Mouse (Mus musculus): ENCODE results near the gene Dpf1. TPM values are rescaled to one million over a fixed set of nuclear protein-coding genes. Genes with fewer than 3 reads are reported as not detected.

Gene Dpf1
- polyA plus RNA-seq, 1 experiment from 2014 or later: 2.2 TPM

DNA sequence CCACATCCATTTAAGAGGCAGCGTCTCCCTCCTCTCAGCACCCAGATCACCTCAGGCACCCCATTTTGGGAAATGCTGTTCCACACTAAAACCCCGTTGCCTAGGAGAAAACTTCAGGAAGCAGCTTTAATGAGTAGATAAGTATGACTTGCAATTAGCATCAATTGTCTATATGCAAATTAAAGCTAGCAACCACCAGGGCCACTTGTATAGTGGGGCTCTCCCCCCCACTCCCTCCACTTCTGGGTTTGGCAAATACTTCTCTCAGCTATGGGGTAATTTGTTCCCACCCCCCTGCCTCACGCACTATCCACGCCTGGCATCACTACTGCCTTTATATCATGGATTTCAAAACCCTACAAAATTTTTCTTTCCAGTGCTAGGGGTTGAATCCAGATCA, 41.8 kb downstream of the Dpf1 start:
- H3K4me3 ChIP-seq: no peak overlapping the region
- 80% methylated on average over 4 of the region's 4 CpGs for WGBS
- H3K4me1 ChIP-seq (replicated peaks): peaks cover 9% of the 10 kb centered on the region
- H3K27me3 ChIP-seq (replicated peaks): no peaks in the 10 kb centered on the region; the same call in 1 of the 2 replicates
- 0 out of 2 replicates have a peak, but pooled peaks cover 3% of the 10 kb centered on the region for H3K36me3 ChIP-seq
- no peaks in the 10 kb centered on the region for H3K9me3 ChIP-seq (replicated peaks)
- no peak overlapping the region for H3K27ac ChIP-seq (ENCODE audit: poor library complexity, severe bottlenecking)
- H3K4me2 ChIP-seq: no peak overlapping the region
- ATAC-seq (ENCODE audit: insufficient number of reproducible peaks, low FRiP score): no peak
- no peak overlapping the region for H3K9ac ChIP-seq

GRCm38 (mm10) chr7:29346212-29346611, 42.5 kb downstream of the Dpf1 start:
- ATAC-seq (ENCODE audit: insufficient number of reproducible peaks, low FRiP score): no peak
- H3K9ac ChIP-seq: no peak overlapping the region
- H3K9me3 ChIP-seq (replicated peaks): no peaks in the 10 kb centered on the region
- no peak overlapping the region for H3K4me2 ChIP-seq
- H3K27ac ChIP-seq (ENCODE audit: poor library complexity, severe bottlenecking): no peak overlapping the region
- 65% methylated on average over 3 of the region's 3 CpGs for WGBS
- no peaks in the 10 kb centered on the region; the same call in 1 of the 2 replicates for H3K27me3 ChIP-seq (replicated peaks)
- H3K4me3 ChIP-seq: no peak overlapping the region
- peaks cover 9% of the 10 kb centered on the region for H3K4me1 ChIP-seq (replicated peaks)
- H3K36me3 ChIP-seq: 0 out of 2 replicates have a peak, but pooled peaks cover 3% of the 10 kb centered on the region

DNA sequence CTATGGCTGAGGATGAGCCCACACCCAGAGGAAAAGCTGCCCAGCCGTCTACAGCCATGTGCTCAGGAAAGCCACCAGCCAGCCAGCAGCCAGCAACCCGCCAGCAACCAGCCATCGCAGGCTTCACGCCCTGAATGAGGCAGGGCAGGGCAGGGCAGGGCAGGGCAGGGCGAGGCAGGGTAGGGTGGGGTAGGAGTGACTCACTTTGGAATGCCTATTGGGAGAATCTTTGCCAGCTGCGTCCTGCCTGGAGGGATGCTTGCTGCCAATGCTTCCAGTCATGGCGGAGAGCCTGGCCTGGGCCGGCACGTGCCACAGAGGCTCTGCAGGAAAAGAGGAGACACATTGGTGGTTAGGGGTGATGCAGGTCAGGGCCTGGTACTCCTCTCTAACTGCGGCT, 46.7 kb downstream of the Dpf1 start:
- Histone ChIP-seq H3K27ac (ENCODE audit: poor library complexity, severe bottlenecking) (no peak overlapping the region), H3K27me3 (replicated peaks) (0 out of 2 replicates have a peak, but pooled peaks cover 6% of the 10 kb centered on the region), H3K4me1 (replicated peaks) (no peaks in the 10 kb centered on the region), H3K9me3 (replicated peaks) (no peaks in the 10 kb centered on the region), H3K4me3 (no peak overlapping the region), H3K4me2 (no peak overlapping the region), H3K36me3 (0 out of 2 replicates have a peak, but pooled peaks cover 3% of the 10 kb centered on the region), H3K9ac (no peak overlapping the region)
- 86% methylated on average over 10 of the region's 10 CpGs for WGBS
- no peak for ATAC-seq (ENCODE audit: insufficient number of reproducible peaks, low FRiP score)

- Histone ChIP-seq H3K36me3 (0 out of 2 replicates have a peak, but pooled peaks cover 3% of the 10 kb centered on the region), H3K27me3 (replicated peaks) (0 out of 2 replicates have a peak, but pooled peaks cover 6% of the 10 kb centered on the region), H3K9me3 (replicated peaks) (no peaks in the 10 kb centered on the region), H3K4me2 (no peak overlapping the region), H3K27ac (ENCODE audit: poor library complexity, severe bottlenecking) (no peak overlapping the region), H3K4me3 (no peak overlapping the region), H3K9ac (no peak overlapping the region), H3K4me1 (replicated peaks) (no peaks in the 10 kb centered on the region)
- 83% methylated on average over 8 of the region's 8 CpGs for WGBS
- ATAC-seq (ENCODE audit: insufficient number of reproducible peaks, low FRiP score): no peak
These were observed 48.5 kb downstream of the Dpf1 start for GRCm38 (mm10) chr7:29352246-29352645.

GRCm38 (mm10) chr7:29354161-29354560, 50.4 kb downstream of the Dpf1 start:
- Histone ChIP-seq H3K27ac (ENCODE audit: poor library complexity, severe bottlenecking) (no peak overlapping the region), H3K9ac (no peak overlapping the region), H3K4me2 (no peak overlapping the region), H3K4me3 (no peak overlapping the region), H3K9me3 (replicated peaks) (no peaks in the 10 kb centered on the region), H3K4me1 (replicated peaks) (no peaks in the 10 kb centered on the region), H3K36me3 (peaks cover 2% of the 10 kb centered on the region; the same call in 1 of the 2 replicates), H3K27me3 (replicated peaks) (0 out of 2 replicates have a peak, but pooled peaks cover 6% of the 10 kb centered on the region)
- ATAC-seq (ENCODE audit: insufficient number of reproducible peaks, low FRiP score): no peak
- 73% methylated on average over 8 of the region's 8 CpGs for WGBS

DNA sequence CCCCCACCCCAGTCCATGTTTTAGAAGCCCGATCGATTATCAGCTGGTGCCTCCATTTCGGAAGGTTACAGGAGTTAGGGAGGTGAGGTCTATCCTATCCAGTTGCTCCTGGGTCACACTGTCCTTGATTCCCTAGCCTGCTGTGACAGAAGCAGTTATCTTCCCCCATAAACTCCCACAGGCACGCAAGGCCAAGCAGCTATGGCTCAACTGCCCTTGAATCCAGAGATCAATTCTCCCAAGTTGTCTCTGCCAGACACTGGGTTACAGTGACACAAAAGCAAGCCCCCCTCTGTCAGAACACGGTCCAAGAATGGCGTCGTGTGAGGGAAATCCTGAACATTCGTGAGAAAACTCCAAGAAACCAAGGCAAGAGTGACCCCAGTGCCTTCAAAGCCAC, 51.7 kb downstream of the Dpf1 start:
- H3K27ac ChIP-seq (ENCODE audit: poor library complexity, severe bottlenecking): no peak overlapping the region
- H3K4me3 ChIP-seq: no peak overlapping the region
- H3K36me3 ChIP-seq: peaks cover 2% of the 10 kb centered on the region; the same call in 1 of the 2 replicates
- no peak overlapping the region for H3K4me2 ChIP-seq
- no peaks in the 10 kb centered on the region for H3K9me3 ChIP-seq (replicated peaks)
- ATAC-seq (ENCODE audit: insufficient number of reproducible peaks, low FRiP score): no peak
- 0 out of 2 replicates have a peak, but pooled peaks cover 6% of the 10 kb centered on the region for H3K27me3 ChIP-seq (replicated peaks)
- H3K9ac ChIP-seq: no peak overlapping the region
- WGBS: 89% methylated on average over 8 of the region's 8 CpGs
- H3K4me1 ChIP-seq (replicated peaks): no peaks in the 10 kb centered on the region

GRCm38 (mm10) chr7:29361497-29361896, 57.7 kb downstream of the Dpf1 start:
- 0 out of 2 replicates have a peak, but pooled peaks cover 3% of the 10 kb centered on the region for H3K27me3 ChIP-seq (replicated peaks)
- ATAC-seq (ENCODE audit: insufficient number of reproducible peaks, low FRiP score): no peak

DNA sequence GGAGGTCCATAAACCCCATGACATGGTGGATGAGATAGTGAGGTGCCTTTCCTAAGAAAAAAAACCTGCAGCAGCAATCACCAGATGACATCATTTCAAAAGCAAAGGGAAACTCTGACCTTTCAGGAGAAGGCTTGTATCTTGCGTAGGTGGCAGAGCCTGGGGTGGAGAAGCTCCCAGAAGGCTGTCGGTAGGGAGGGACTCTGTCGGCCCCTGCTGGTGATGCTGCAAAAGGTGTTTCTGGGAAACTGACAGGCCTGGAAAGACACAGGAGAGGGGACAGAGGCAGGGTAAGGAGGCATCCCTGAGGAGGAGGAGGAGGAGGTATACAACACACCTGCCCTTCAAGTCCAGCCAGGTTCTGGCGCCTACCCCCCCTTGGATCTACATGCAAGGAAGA, 60.3 kb downstream of the Dpf1 start:
- no peak overlapping the region for H3K4me3 ChIP-seq
- H3K27ac ChIP-seq (ENCODE audit: poor library complexity, severe bottlenecking): no peak overlapping the region
- 0 out of 2 replicates have a peak, but pooled peaks cover 3% of the 10 kb centered on the region for H3K4me1 ChIP-seq (replicated peaks)
- peaks cover 2% of the 10 kb centered on the region for H3K36me3 ChIP-seq
- WGBS: 27% methylated on average over 4 of the region's 4 CpGs
- 0 out of 2 replicates have a peak, but pooled peaks cover 6% of the 10 kb centered on the region for H3K27me3 ChIP-seq (replicated peaks)
- H3K9ac ChIP-seq: no peak overlapping the region
- ATAC-seq (ENCODE audit: insufficient number of reproducible peaks, low FRiP score): no peak; the same call in 1 of the 2 replicates
- H3K4me2 ChIP-seq: no peak overlapping the region
- H3K9me3 ChIP-seq (replicated peaks): no peaks in the 10 kb centered on the region

More at GRCm38 (mm10) chr7:29361497-29361896, 57.7 kb downstream of the Dpf1 start:
- WGBS: 87% methylated on average over 13 of the region's 13 CpGs
- Histone ChIP-seq H3K27ac (ENCODE audit: poor library complexity, severe bottlenecking) (no peak overlapping the region), H3K4me1 (replicated peaks) (no peaks in the 10 kb centered on the region), H3K9me3 (replicated peaks) (no peaks in the 10 kb centered on the region), H3K4me2 (no peak overlapping the region), H3K9ac (no peak overlapping the region), H3K4me3 (no peak overlapping the region), H3K36me3 (peaks cover 5% of the 10 kb centered on the region)

GRCm38 (mm10) chr7:29367166-29368003, 63.6 kb downstream of the Dpf1 start:
- Histone ChIP-seq H3K4me2 (no peak overlapping the region), H3K4me1 (replicated peaks) (0 out of 2 replicates have a peak, but pooled peaks cover 3% of the 10 kb centered on the region), H3K36me3 (peaks cover 2% of the 10 kb centered on the region; the same call in 1 of the 2 replicates), H3K9me3 (replicated peaks) (no peaks in the 10 kb centered on the region), H3K9ac (no peak overlapping the region), H3K27me3 (replicated peaks) (peaks cover 18% of the 10 kb centered on the region), H3K27ac (ENCODE audit: poor library complexity, severe bottlenecking) (no peak overlapping the region), H3K4me3 (no peak overlapping the region)
- ATAC-seq (ENCODE audit: insufficient number of reproducible peaks, low FRiP score): no peak
- 81% methylated on average over 13 of the region's 13 CpGs for WGBS
